Mouse (Mus musculus): Measurements from ENCODE around the gene Creb1.

GRCm38 (mm10) chr1:64600413-64601077, 68.1 kb downstream of the Creb1 start:
- TF ChIP-seq POU5F1 (IDR thresholded peaks at IDR 0.05; ENCODE audit: borderline replicate concordance, low read length) (no peak), CTCF (conservative IDR thresholded peaks at IDR 0.05; ENCODE audit: low read length) (no peak), NANOG (IDR thresholded peaks at IDR 0.05; ENCODE audit: borderline replicate concordance, low read length) (no peak)

Measured in E14TG2a.4 (cell line).